Mouse (Mus musculus) cerebellum, postnatal 36 days (tissue): ENCODE data around the gene Cr1l.

Experiments used
- DNase-seq, 2 experiments: peaks; one replicate each; pipeline ENCODE4 v3.0.0; 2021 to 2022; ENCODE audit warnings: mixed read lengths in 2 of 2

Cr1l gene

DNA sequence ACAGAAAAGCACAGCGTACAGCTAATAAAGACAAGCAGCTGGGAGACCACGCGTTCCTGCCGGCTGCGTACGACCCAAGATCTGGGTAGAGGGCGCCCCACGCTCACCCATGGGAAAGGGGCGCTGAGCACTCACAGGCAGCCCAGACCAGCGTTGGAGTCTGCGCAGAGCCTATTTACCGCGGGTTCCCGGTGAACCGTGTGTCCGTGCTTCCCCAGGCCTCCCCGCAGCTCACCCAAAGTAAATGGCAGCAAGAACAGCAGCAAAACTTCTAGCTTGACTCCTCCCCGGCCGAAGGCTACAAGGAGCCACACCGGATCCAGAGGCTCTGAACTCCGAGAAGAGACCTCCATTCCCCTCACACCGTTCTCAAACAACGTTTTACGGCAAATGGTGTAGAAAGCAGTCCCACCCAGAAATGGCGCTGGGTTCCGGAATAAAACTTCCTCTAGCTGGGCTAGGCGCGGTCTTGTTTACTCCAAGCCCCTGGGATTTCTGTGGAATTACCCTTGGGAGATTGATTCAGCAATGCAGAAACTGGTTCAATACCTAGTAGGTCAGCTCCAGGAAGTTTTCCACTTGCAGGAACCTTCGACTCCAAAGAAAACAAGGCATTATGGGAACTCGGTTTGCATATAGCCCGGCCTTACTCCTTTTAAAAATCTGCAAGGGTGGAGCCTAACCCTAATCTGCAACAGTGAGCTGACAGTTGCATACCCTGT, at the start of gene Cr1l:
Gene Cr1l, minus strand, starts transcription at position 634 of the 722 bp plus-strand sequence.
- DNase-seq, result peak; percentile 81

GRCm38 (mm10) chr1:195175980-195176931, 44.9 kb upstream of the Cr1l start, which contains the start of gene Cr2:
TSS of gene Cr2 (minus strand) at chr1:195176716.
- peak; percentile 5 to 7 for DNase-seq

- no peak for DNase-seq
Observed at GRCm38 (mm10) chr1:195164996-195165755, 33.8 kb upstream of the Cr1l start.

DNA sequence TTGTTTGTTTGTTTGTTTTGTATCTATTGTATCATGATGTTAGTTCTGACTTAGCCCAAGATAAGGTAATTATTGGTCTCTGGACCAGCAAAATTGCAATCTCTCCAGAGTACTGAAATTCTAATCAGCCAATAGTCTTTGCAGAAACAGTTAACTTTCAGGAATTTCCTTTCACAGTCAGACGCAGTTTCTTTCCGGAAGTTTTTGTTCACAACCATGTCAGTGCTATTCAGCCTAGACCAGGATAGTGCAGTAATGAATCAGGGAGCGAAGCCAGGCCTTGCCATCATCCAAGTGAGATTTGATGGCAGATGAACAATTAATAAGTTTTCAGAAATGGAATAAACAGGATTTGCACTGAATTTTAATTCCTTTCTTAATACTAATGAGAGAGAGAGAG, 684 bp upstream of the Cr1l start:
- no peak for DNase-seq

DNA sequence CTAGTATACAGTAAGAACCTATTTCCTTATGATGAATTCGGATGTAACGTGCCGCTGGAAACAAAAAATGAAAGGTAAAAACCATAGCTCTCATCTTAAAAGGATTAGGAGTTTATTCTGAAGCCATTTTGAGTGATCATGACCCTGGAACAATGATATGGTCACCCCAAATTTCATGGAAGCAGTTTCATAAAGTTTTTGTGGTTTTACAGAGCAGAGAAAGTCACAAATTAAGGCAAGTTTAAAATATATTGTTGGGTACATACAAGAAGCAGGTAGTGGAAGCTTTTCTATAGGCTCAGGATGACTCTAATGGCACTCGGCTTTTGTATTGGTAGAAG, 259 bp upstream of the Cr1l start:
- DNase-seq, result no peak

DNA sequence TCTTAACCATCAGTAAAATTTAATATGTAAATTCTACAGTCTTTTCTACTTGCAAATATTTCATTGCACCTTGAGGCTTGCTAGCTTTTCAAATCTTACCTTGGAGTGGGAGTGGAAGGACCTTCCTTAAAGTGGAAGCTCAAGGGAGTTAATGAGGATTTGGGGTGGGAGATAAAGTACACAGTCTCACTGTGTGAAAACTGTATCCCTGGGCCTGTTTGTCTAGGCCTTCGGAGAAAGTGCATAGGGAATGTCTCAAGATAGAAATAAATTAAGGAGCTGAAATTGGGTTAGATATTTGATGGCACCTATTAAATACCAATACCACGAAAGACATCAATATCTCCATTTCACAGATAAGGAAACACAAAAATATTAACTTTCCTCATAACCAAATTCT, 907 bp downstream of the Cr1l start:
- DNase-seq, result no peak

DNA sequence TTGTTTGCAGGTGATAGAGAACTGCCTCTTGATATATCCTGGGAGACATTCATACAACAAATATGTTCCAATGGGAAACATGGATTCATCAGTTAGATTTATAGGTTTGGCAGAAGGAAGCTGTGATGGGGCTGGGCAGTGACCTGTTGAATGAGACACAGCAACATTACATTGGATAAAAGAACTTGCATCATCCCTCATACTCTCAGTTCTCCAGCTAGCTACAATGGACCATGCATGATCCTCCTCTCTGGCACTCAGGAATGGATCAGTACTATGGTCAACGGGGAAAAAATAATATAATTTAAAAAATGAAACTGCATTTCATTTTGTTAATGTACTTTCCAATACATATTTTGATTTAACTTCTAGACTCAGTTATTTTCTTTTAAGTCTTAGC, 1.5 kb downstream of the Cr1l start:
- no peak for DNase-seq

GRCm38 (mm10) chr1:195114414-195114813, 17.0 kb downstream of the Cr1l start:
- no peak for DNase-seq

GRCm38 (mm10) chr1:195113621-195114020, 17.8 kb downstream of the Cr1l start:
- DNase-seq, result no peak

DNA sequence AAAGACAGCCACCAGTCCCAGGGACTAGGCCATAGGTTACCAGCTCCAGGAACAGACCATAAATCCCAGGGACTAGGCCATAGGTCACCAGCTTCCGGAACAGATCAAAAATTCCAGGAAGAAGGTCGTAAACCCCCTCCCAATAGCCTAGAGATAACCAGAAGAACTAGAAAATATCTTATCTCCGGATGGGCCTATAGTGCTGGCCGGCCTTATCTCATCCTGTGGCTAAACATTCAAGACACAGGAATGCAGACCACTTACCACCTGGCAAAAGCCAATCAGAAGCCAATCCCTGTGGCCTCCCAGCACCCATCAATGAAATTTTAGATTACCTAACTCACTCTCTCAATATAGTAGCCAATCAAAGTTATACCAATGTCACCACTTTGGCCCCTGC, 30.7 kb downstream of the Cr1l start:
- no peak for DNase-seq

DNA sequence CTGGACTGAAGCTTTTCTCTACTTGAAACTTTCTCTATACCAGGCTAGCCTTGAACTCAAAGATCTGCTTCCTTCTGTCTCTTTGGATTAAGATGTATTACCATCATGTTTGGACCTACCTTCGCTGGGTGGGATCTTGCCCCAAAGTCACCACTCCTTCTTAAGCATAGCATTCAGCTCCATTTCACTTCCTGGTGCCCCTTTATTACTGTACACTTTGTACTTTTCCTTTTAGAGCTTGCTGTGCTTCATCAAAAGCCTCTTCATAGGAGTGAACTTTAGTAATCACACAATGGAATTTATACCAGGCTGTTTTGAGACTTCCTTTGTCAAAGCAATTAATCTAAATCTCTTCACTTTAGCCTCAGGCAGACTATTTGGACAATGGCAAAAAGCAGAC, 33.4 kb downstream of the Cr1l start:
- no peak for DNase-seq

- peak; percentile 13 to 19 for DNase-seq
Observed at GRCm38 (mm10) chr1:195092220-195092720, 39.1 kb downstream of the Cr1l start, which contains the start of gene Cd46. TSS of gene Cd46 (minus strand) at chr1:195092249.

DNA sequence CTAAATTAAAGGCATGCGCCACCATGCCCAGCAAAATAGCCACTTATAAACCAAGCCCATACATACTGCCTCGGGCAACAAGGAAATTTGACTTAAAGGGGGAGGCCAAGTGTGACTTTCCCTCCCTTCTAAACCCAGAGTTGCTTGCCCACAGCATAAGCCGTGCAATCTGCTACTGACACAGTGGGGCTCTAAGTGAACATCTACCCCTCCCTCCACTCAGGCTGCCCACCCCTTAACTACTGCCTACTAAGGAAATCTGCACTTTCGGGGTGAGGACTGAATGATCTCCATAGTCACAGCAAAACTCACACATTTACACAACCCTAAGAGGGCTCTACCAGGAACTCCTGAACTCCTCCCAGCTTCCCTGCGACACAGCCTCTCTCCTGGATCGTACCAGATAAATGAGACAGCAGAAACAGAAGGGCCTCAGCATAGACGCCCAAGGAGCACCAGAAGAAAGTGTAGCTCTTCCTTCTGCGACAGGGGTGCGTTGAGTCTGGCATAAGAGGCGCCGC, 39.6 kb downstream of the Cr1l start:
- no peak for DNase-seq

DNA sequence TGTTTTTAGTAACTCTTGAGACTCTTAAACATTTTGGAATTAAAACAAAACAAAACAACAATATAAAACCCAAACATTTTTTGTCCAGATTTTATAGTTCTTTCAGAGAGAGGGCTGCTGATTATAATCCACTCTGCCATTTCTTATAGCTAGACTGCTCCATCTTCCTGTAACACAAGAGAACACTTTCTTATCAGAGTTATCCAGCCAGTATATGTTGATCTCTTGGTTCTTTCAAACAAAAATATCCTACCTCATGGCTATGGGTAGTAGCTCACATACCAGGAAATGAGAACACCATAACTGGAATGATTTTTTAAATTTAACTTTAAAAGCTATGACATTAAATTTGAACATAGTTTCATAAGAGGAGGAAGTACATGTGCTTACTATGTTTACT, 49.2 kb downstream of the Cr1l start:
- no peak for DNase-seq
